Mouse (Mus musculus): ENCODE measurements at regions not wholly inside any gene's neighbourhood (a gene's known extent, or its start where the extent isn't known, plus 50 kb on each side); places are given as distances from the start of the nearest gene placed in this dataset.
A peak's percentile ranks its signal among the peaks of the same experiment; 100 is the strongest.
"Not testable (repeated sequence)": the region's sequence is repeated elsewhere in the genome, so short reads cannot be mapped to it uniquely, and the experiment has no call there.

DNA sequence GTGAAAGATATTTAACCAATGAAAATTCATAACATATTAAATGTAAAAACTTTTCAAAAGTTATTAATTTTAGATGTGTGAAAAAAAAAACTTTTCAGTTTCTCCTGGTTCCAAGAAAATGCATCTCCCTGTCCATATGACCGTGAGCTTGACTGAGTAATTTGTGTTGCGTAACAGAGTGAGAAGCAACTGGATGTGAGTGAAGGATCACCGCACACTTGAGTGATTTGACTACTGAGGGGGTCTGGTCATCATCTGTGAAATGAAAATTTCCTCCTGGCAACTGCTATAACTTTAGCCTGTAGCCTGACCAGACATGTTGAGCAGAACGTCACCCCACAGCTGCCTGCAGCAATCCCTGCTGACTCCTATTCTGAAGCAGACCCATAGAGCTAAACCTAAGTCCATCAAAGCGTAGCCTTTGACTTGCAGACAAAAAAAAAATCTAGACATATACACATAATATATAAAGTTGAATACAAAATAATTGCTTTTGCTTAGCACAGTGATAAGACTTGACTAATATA lies 461.2 kb downstream of the Brinp3 start:
- no peak for DNase-seq

GRCm38 (mm10) chr1:146956347-146956746 lies 461.8 kb downstream of the Brinp3 start:
- DNase-seq, result no peak

DNA sequence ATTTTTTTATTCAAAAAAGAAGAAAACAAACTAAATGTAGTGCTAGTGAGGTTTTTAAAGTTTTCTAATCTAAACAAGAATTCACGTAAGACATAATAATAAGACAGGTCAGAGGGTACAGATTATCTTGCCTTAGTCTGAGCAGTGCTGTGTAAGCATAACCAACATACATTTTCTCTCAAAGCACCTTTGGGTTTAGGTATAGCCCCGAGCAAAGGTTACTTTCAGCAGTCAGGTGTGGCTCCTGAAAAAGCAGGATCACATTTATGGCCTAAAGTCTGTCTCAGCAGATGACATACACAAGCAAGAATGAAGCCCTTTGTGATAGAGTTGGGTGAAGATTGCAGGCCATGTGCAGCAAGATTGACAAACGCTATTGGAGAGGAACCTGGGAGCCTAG lies 465.9 kb downstream of the Brinp3 start:
- no peak for DNase-seq

DNA sequence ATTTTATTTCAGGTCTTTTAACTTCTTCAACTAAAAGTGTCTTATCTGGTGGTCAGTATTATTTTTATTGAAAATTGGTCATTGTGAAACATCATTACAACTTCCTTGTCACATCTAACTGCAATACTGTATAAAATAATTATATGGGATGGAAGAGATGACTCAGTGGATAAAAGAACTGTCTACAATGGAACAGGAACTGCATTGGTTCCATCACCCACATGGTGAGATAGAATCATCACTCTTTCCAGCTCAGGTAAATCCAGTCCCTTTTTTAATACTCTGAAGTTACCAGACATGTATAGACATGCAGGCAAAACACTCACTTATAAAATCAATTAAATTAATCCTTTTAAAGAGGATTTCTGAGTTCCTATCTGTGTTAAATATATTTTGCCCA lies 473.0 kb downstream of the Brinp3 start:
- DNase-seq, result no peak

- DNase-seq, result no peak
These were observed 473.4 kb downstream of the Brinp3 start for GRCm38 (mm10) chr1:146967993-146968392.

GRCm38 (mm10) chr1:146983433-146984186 lies 489.1 kb downstream of the Brinp3 start:
- DNase-seq, result no peak

DNA sequence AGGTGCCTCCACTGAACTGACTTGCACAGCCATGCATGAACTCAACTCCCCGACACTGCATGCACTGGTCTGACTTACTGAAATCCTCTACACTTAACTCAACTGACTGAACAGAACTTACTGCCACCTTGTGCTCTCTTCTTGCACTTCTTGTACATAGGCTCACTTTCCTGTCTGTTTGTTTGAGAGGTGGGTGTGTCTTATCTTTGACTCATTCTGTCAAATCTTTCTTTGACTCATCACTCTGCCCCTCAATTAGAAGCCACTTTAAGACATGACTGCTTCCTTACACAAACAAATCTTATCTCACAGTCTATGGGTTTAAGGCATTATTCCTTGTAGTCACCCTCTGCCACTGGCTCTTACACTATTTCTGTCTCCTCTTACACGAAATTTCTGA lies 505.5 kb downstream of the Brinp3 start:
- no peak for DNase-seq

DNA sequence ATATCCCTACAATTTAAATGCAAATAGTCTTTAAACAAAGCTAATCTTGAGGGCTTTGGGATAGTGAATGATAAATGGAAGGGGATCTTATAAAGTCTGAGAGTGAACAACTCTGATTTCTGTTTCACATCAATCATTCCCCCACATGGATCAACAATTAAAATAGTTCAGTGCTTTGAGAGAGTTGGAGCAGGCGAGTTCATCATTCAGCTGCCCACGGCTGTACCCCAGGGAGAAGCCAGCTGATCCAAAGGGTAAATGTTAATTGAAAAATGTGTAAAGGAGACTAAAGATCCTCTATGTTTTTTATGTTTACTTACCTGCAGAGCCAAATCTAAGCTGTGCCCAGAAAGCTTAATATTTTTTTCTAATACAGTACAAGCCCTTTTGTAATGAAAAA lies 553.2 kb downstream of the Brinp3 start:
- no peak for DNase-seq

GRCm38 (mm10) chr1:147058504-147058903 lies 563.9 kb downstream of the Brinp3 start:
- no peak for DNase-seq

GRCm38 (mm10) chr1:147074166-147074565 lies 579.6 kb downstream of the Brinp3 start:
- no peak for DNase-seq

GRCm38 (mm10) chr1:147084129-147084799 lies 589.7 kb downstream of the Brinp3 start:
- DNase-seq, result no peak

- no peak for DNase-seq
These were observed 631.0 kb downstream of the Brinp3 start for GRCm38 (mm10) chr1:147125541-147125940.

DNA sequence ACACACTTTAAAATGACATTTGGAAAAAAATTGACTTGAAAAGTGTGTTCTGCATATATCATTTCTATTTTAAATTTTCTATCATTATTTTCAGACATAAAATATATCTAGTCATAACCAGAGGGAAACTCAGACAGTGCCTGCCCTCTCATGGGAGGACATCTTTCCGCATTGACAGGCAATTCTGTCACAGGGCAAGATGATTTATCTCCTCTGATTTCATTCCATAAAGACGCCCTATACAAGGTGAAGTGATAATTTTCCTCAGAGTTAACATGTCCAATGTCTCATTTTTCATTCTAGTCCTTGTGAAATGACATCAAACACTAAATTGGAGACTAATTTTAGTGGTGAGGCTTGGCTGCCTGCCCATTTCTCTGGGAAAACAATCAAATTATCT lies 643.6 kb downstream of the Brinp3 start:
- peak; percentile 6 for DNase-seq

GRCm38 (mm10) chr1:147175350-147175749 lies 680.8 kb downstream of the Brinp3 start:
- DNase-seq, result no peak

- DNase-seq, result no peak
These were observed 692.2 kb downstream of the Brinp3 start for GRCm38 (mm10) chr1:147186799-147187198.

GRCm38 (mm10) chr1:147187251-147188025 lies 692.9 kb downstream of the Brinp3 start:
- DNase-seq, result no peak

- DNase-seq, result not testable (repeated sequence)
These were observed 705.4 kb downstream of the Brinp3 start for GRCm38 (mm10) chr1:147199959-147200358.

- not testable (repeated sequence) for DNase-seq
These were observed 720.3 kb downstream of the Brinp3 start for GRCm38 (mm10) chr1:147214890-147215289.

- DNase-seq, result no peak
These were observed 723.4 kb downstream of the Brinp3 start for GRCm38 (mm10) chr1:147217965-147218364.

GRCm38 (mm10) chr1:147219438-147219837 lies 724.9 kb downstream of the Brinp3 start:
- no peak for DNase-seq

- peak; percentile 3 for DNase-seq
These were observed 728.8 kb downstream of the Brinp3 start for GRCm38 (mm10) chr1:147223232-147223925.

DNA sequence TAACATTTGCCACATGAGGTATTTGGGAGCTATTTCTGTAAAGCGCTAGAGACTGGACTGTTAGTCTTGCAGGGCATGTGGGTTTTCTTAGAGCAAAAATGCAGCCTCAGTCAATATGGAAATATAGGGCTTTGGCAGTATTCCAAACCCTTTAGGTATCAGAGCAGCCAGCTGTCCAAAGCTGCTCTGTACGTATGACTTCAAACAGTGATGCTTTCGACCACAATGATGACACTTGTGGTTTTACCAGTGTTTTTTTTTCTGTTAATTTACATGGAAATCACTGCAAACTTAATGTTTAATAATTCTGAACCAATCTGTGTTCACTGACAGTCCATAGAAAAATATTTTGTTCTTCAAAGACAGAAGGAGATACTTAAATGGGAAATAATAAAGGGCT lies 743.0 kb downstream of the Brinp3 start:
- DNase-seq, result no peak
